Mouse (Mus musculus): ENCODE measurements around the gene Gm10570. TPM values are rescaled to one million over a fixed set of nuclear protein-coding genes. Genes with fewer than 3 reads are reported as not detected.
A peak's percentile ranks its signal among the peaks of the same experiment; 100 is the strongest.

The Gm10570 gene
- polyA plus RNA-seq, 1 experiment from 2014 or later, result not detected

GRCm38 (mm10) chr4:130276573-130277176 is 31.8 kb downstream of the Gm10570 start:
- DNase-seq (ENCODE audit: low spot score) (no peak), ATAC-seq (ENCODE audit: low FRiP score) (no peak)
- 79% methylated on average over 7 of the region's 7 CpGs for WGBS
- Histone ChIP-seq H3K4me3 (replicated peaks; ENCODE audit: low read length) (no peak overlapping the region), H3K9ac (no peak overlapping the region), H3K27me3 (ENCODE audit: control insufficient read depth, insufficient read depth, low read length) (0 out of 2 replicates have a peak, but pooled peaks cover 2% of the 10 kb centered on the region), H3K9me3 (ENCODE audit: control insufficient read depth, low read length) (no peaks in the 10 kb centered on the region), H3K4me2 (replicated peaks) (no peak overlapping the region), H3K36me3 (replicated peaks; ENCODE audit: control insufficient read depth, insufficient read depth) (no peaks in the 10 kb centered on the region), H3K27ac (no peak overlapping the region), H3K4me1 (replicated peaks; ENCODE audit: control insufficient read depth, insufficient read depth, low read length) (peaks cover 23% of the 10 kb centered on the region)

DNA sequence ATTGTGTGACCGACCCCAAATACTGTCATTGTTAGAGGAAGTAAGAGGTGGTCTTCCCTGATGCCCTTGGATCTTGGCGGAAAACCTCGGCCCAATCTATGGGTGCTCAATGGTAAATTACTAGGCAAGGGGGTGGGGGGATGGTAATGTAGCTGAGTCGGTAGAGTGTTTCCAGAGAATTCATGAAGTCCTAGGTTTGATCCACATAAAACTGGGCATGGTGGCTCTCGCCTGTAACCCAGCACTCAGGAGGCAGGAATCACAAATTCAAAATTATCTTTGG is 32.7 kb downstream of the Gm10570 start:
- Histone ChIP-seq H3K4me3 (replicated peaks; ENCODE audit: low read length) (peak overlapping the region; percentile 60), H3K9ac (peak overlapping the region; percentile 92), H3K27ac (peak overlapping the region; percentile 97), H3K9me3 (ENCODE audit: control insufficient read depth, low read length) (no peaks in the 10 kb centered on the region), H3K4me2 (replicated peaks) (peak overlapping the region; percentile 66), H3K36me3 (replicated peaks; ENCODE audit: control insufficient read depth, insufficient read depth) (no peaks in the 10 kb centered on the region), H3K27me3 (ENCODE audit: control insufficient read depth, insufficient read depth, low read length) (0 out of 2 replicates have a peak, but pooled peaks cover 2% of the 10 kb centered on the region), H3K4me1 (replicated peaks; ENCODE audit: control insufficient read depth, insufficient read depth, low read length) (peaks cover 23% of the 10 kb centered on the region)
- WGBS, result 34% methylated on average over 5 of the region's 5 CpGs
- DNase-seq (ENCODE audit: low spot score) (no peak), ATAC-seq (ENCODE audit: low FRiP score) (no peak)

DNA sequence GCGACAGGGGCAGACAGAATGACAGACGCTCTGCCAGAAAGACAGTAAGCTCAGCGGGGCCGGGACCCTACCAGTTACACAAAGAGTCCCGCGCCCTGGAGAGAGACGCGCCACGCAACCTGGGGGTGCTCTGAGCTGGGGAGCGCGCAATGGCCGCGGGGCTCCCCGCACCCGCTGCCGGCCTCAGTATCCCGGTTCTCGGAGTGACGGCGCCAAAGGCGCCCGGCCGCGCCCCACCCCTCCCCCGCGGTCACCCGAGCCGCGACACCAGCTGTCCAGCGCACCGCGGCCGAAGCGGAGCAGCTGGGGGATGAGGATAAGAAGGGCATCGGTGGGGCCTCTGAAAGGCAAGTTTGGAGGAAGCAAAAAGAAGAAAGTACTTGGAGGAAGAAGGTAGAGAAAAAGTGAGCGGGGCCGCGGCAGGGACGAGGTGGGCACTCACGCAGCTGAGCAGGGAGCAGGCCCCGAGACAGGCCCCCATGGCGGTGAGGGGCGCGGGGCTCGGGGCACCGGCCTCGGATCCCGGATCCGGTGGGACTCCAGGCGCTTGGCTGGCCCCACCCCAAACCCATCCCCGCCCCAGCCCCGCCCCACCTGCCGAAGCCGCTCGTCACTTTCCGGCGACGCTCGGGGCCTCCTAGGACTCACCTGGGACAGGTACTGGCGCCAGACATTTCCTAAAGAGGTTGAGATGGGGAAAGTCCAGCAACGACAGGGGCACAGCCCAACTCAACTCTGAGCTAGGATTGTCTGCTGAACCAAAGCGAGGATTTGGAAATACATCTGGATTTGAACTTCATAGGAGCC is 33.3 kb downstream of the Gm10570 start:
- peak; percentile 57 for DNase-seq (ENCODE audit: low spot score)

DNA sequence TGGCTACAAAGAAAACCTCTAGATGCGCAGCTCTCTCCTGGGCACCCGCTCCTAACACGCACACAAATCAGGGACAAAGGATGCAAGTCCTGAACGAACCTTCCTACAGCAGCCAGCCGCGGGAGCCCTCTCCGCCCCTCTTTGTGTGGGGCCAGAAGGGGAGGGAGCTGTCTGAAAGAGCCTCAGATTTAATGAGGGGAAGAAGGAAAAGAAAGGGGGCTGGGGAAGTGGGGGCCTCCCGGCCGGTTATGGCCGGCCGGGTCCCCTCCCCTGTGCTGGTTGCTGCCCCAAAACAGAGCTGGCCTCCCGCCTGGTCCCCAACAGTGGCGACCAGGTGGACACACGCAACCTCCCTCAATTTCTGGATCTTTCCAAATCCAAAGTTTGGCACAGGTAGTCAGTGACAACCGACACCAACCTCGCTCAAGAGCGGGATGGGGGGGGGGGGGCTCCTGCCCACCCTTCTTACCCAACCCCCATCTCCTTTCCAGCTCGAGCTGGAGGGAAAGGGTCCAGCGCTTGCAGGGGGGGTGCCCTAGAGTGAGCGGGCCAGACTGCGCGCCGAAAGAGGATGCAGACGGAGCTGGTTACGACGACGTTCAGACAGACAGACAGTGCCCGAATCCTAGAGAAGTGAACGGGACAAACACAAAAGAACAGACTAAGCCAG is 34.0 kb downstream of the Gm10570 start:
- 0 out of 2 replicates have a peak, but pooled peaks cover 2% of the 10 kb centered on the region for H3K27me3 ChIP-seq (ENCODE audit: control insufficient read depth, insufficient read depth, low read length)
- peaks cover 23% of the 10 kb centered on the region for H3K4me1 ChIP-seq (replicated peaks; ENCODE audit: control insufficient read depth, insufficient read depth, low read length)
- peak overlapping the region; percentile 97 for H3K27ac ChIP-seq
- no peaks in the 10 kb centered on the region for H3K9me3 ChIP-seq (ENCODE audit: control insufficient read depth, low read length)
- under 1% methylated on average over 29 of the region's 29 CpGs for WGBS
- H3K4me3 ChIP-seq (replicated peaks; ENCODE audit: low read length), result peak overlapping the region; percentile 60
- H3K36me3 ChIP-seq (replicated peaks; ENCODE audit: control insufficient read depth, insufficient read depth), result no peaks in the 10 kb centered on the region
- DNase-seq (ENCODE audit: low spot score), result peak; percentile 65
- H3K4me2 ChIP-seq (replicated peaks), result peak overlapping the region; percentile 66
- peak; percentile 81 for ATAC-seq (ENCODE audit: low FRiP score)
- H3K9ac ChIP-seq, result peak overlapping the region; percentile 92

More for the DNA sequence above, 33.3 kb downstream of the Gm10570 start:
- Histone ChIP-seq H3K9ac (peak overlapping the region; percentile 92), H3K9me3 (ENCODE audit: control insufficient read depth, low read length) (no peaks in the 10 kb centered on the region), H3K4me2 (replicated peaks) (peak overlapping the region; percentile 66), H3K4me1 (replicated peaks; ENCODE audit: control insufficient read depth, insufficient read depth, low read length) (peaks cover 23% of the 10 kb centered on the region), H3K27me3 (ENCODE audit: control insufficient read depth, insufficient read depth, low read length) (0 out of 2 replicates have a peak, but pooled peaks cover 2% of the 10 kb centered on the region), H3K27ac (peak overlapping the region; percentile 97), H3K36me3 (replicated peaks; ENCODE audit: control insufficient read depth, insufficient read depth) (no peaks in the 10 kb centered on the region), H3K4me3 (replicated peaks; ENCODE audit: low read length) (peak overlapping the region; percentile 60)
- WGBS, result under 1% methylated on average over 61 of the region's 62 CpGs
- peak; percentile 35 for ATAC-seq (ENCODE audit: low FRiP score)

- peak overlapping the region; percentile 97 for H3K27ac ChIP-seq
- peak overlapping the region; percentile 60 for H3K4me3 ChIP-seq (replicated peaks; ENCODE audit: low read length)
- DNase-seq (ENCODE audit: low spot score) (peak; percentile 55), ATAC-seq (ENCODE audit: low FRiP score) (peak; percentile 16)
- peaks cover 23% of the 10 kb centered on the region for H3K4me1 ChIP-seq (replicated peaks; ENCODE audit: control insufficient read depth, insufficient read depth, low read length)
- WGBS, result 4% methylated on average over 10 of the region's 12 CpGs
- H3K4me2 ChIP-seq (replicated peaks), result peak overlapping the region; percentile 66
- peak overlapping the region; percentile 92 for H3K9ac ChIP-seq
- 0 out of 2 replicates have a peak, but pooled peaks cover 2% of the 10 kb centered on the region for H3K27me3 ChIP-seq (ENCODE audit: control insufficient read depth, insufficient read depth, low read length)
- H3K36me3 ChIP-seq (replicated peaks; ENCODE audit: control insufficient read depth, insufficient read depth), result no peaks in the 10 kb centered on the region
- H3K9me3 ChIP-seq (ENCODE audit: control insufficient read depth, low read length), result no peaks in the 10 kb centered on the region
Observed at GRCm38 (mm10) chr4:130273698-130274345, 34.7 kb downstream of the Gm10570 start.

DNA sequence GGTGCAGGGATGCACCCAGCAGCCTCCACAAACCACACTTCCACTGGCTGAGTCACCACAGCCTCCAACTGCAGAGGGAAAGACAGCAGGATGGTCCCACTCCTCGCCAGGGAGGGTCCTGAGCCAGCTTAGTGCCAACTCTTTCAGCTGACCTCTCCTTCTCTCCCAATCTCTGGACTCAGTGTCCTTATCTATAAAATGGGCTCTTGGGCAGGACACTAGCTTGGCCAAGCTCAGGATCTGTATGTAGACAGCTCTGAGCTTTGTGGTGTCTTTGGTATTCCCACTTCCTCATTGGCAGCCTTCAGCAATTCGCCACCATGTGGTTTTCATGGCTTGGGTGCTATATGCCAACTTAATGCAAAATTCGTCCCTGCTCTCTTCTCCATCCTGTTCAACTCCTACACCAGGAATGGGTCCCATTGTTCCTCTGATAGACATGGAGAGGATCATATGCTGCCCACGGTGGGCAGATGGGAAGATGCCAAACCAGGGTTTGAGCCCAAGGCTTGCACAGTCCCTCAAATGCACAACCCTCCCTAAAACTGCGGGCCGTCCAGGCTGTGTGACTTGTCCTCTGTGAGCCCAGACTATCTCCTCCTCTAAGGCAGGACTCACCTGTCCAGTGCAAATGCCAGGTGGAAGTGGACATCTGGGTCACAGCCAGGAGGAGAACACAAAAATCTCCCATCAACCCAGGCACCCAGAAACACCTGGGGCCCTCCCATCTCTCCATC is 37.7 kb downstream of the Gm10570 start:
- ATAC-seq (ENCODE audit: low FRiP score) (no peak), DNase-seq (ENCODE audit: low spot score) (no peak)
- Histone ChIP-seq H3K4me3 (replicated peaks; ENCODE audit: low read length) (no peak overlapping the region), H3K27me3 (ENCODE audit: control insufficient read depth, insufficient read depth, low read length) (no peaks in the 10 kb centered on the region), H3K36me3 (replicated peaks; ENCODE audit: control insufficient read depth, insufficient read depth) (no peaks in the 10 kb centered on the region), H3K9ac (no peak overlapping the region), H3K4me2 (replicated peaks) (no peak overlapping the region), H3K27ac (no peak overlapping the region), H3K9me3 (ENCODE audit: control insufficient read depth, low read length) (no peaks in the 10 kb centered on the region), H3K4me1 (replicated peaks; ENCODE audit: control insufficient read depth, insufficient read depth, low read length) (peaks cover 19% of the 10 kb centered on the region)
- 92% methylated on average over 6 of the region's 6 CpGs for WGBS

DNA sequence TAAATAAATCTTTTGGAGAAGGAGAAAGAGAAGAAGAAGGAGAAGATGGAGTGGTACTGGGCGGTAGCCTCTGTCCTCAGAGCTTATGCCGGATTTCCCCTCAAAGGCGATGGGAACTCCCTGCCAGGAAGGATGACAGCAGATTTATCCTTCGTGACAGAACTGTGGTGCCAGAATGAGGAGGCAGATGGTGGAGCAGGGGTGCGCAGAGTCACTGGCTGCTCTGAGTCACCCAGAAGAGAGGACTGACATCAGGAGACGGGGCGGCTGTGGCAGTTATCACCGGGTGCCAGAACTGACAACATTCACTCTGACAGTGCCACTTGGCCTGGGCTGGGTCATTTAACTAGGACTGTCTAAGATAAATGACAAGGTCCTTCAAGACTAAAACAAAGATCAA is 38.4 kb downstream of the Gm10570 start:
- H3K27me3 ChIP-seq (ENCODE audit: control insufficient read depth, insufficient read depth, low read length), result no peaks in the 10 kb centered on the region
- no peak overlapping the region for H3K27ac ChIP-seq
- no peak overlapping the region for H3K9ac ChIP-seq
- no peak overlapping the region for H3K4me2 ChIP-seq (replicated peaks)
- no peaks in the 10 kb centered on the region for H3K36me3 ChIP-seq (replicated peaks; ENCODE audit: control insufficient read depth, insufficient read depth)
- peaks cover 14% of the 10 kb centered on the region for H3K4me1 ChIP-seq (replicated peaks; ENCODE audit: control insufficient read depth, insufficient read depth, low read length)
- H3K9me3 ChIP-seq (ENCODE audit: control insufficient read depth, low read length), result no peaks in the 10 kb centered on the region
- WGBS, result 70% methylated on average over 8 of the region's 8 CpGs
- ATAC-seq (ENCODE audit: low FRiP score), result no peak
- no peak overlapping the region for H3K4me3 ChIP-seq (replicated peaks; ENCODE audit: low read length)
- DNase-seq (ENCODE audit: low spot score), result no peak

GRCm38 (mm10) chr4:130268736-130269135 is 39.7 kb downstream of the Gm10570 start:
- DNase-seq (ENCODE audit: low spot score) (no peak), ATAC-seq (ENCODE audit: low FRiP score) (no peak)
- H3K36me3 ChIP-seq (replicated peaks; ENCODE audit: control insufficient read depth, insufficient read depth), result 0 out of 2 replicates have a peak, but pooled peaks cover 3% of the 10 kb centered on the region
- H3K9ac ChIP-seq, result no peak overlapping the region
- 85% methylated on average over 10 of the region's 10 CpGs for WGBS
- no peaks in the 10 kb centered on the region for H3K27me3 ChIP-seq (ENCODE audit: control insufficient read depth, insufficient read depth, low read length)
- no peak overlapping the region for H3K27ac ChIP-seq
- no peak overlapping the region for H3K4me2 ChIP-seq (replicated peaks)
- no peaks in the 10 kb centered on the region for H3K9me3 ChIP-seq (ENCODE audit: control insufficient read depth, low read length)
- H3K4me3 ChIP-seq (replicated peaks; ENCODE audit: low read length), result no peak overlapping the region
- peaks cover 13% of the 10 kb centered on the region for H3K4me1 ChIP-seq (replicated peaks; ENCODE audit: control insufficient read depth, insufficient read depth, low read length)

All from hindbrain, embryonic 14.5 days (tissue).